Mouse (Mus musculus) intestine, postnatal 0 days (tissue): ENCODE results near the gene Gm6034. TPM values are rescaled to one million over a fixed set of nuclear protein-coding genes. Genes with fewer than 3 reads are reported as not detected.
"Not testable (repeated sequence)": the region's sequence is repeated elsewhere in the genome, so short reads cannot be mapped to it uniquely, and the experiment has no call there.

ENCODE experiments used
- ATAC-seq: fragments of 200-750 bp; cut with Nextera tagmentation; 2 replicates; pipeline ENCODE4 v1.8.0; 2017; ENCODE audit warnings: mild to moderate bottlenecking, moderate TSS enrichment, moderate library complexity
- H3K27ac ChIP-seq: fragments of 300-500 bp; sonication (generic); 2 replicates; pipeline ENCODE4 v1.5.1; 2014; ENCODE audit warnings: mild to moderate bottlenecking, low read depth, low read length, moderate library complexity
- H3K27me3 ChIP-seq: fragments of 300-500 bp; sonication (generic); replicated peaks from 2 replicates; pipeline ENCODE4 v1.6.1; 2014; ENCODE audit warnings: low read length, mixed read lengths; ENCODE audit not compliant: control insufficient read depth, insufficient read depth
- H3K36me3 ChIP-seq: fragments of 300-500 bp; sonication (generic); 2 replicates; pipeline ENCODE4 v1.6.1; 2014; ENCODE audit warnings: mild to moderate bottlenecking, moderate library complexity; ENCODE audit not compliant: control insufficient read depth, insufficient read depth
- H3K4me1 ChIP-seq: fragments of 300-500 bp; sonication (generic); replicated peaks from 2 replicates; pipeline ENCODE4 v1.6.1; 2014; ENCODE audit warnings: antibody characterized with exemption, low read length, mixed read lengths; ENCODE audit not compliant: control insufficient read depth, insufficient read depth
- H3K4me2 ChIP-seq: fragments of 300-500 bp; sonication (generic); replicated peaks from 2 replicates; pipeline ENCODE4 v1.6.1; 2014; ENCODE audit warnings: low read depth, mild to moderate bottlenecking, moderate library complexity
- H3K4me3 ChIP-seq: fragments of 300-500 bp; sonication (generic); 2 replicates; pipeline ENCODE4 v1.5.1; 2014; ENCODE audit warnings: low read depth, low read length
- H3K9ac ChIP-seq: fragments of 300-500 bp; sonication (generic); 2 replicates; pipeline ENCODE4 v1.6.1; 2014; ENCODE audit warnings: mild to moderate bottlenecking, low read depth, low read length
- H3K9me3 ChIP-seq: fragments of 300-500 bp; sonication (generic); 2 replicates; pipeline ENCODE4 v1.6.1; 2016; ENCODE audit warnings: mixed run types; ENCODE audit not compliant: control insufficient read depth
- CTCF ChIP-seq: sonication (generic); IDR thresholded peaks from 2 replicates; pipeline ENCODE4 v1.5.1; 2016; ENCODE audit warnings: low read depth, mild to moderate bottlenecking, control low read depth, antibody characterized with exemption, moderate library complexity
- WGBS: fragments of 180-500 bp; shearing (Covaris S2); extraction: QIAGEN DNeasy Blood & Tissue Kit; methylation state at CpG from one replicate; pipeline ENCODE4 v1.1.7; 2014; 5-methylcytosine and 5-hydroxymethylcytosine counted together
- polyA plus RNA-seq: library from polyadenylated mRNA; unstranded; fragments of >200 nt; fragmentation: Nextera tagmentation; extraction: Ambion mirVana; gene quantifications from 2 replicates; pipeline ENCODE4 v1.2.1, GENCODE M21; 2015

The Gm6034 gene
- polyA plus RNA-seq, 1 experiment from 2014 or later = 3.1 TPM

DNA sequence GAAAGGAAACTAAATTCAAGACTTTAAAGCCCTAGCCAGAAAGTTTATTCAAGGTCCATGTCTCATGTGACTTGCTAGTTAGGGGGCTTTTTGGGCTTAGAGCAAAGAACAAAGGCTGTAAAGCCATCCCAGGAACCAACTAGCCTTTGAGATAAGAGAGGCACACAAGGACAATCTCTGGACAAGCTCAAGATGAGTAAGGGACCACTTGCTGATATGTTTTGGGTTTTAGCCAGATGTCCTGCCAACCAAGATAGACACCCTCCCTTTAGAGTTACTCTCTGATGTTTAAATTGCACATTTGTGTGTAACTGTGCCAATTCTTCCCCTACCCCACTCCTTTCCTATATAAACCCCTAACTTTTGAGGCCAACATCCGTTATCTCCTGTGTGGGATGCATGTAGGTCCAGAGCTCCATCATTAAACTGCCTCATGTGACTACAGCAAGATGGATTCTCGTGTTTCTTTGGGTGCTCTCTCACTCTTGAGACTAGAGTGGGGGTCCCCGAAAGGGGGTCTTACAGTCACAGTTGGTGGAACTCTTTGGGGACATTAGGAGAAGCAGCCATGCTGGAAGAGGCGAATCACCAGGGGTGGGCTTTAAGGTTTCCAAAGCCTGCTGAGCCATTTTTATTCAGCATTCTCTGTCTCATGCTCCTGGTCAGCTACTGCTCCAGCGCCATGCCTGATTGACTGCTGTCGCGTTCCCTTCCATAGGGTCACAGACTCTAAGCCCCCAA lies 13.7 kb upstream of the Gm6034 start:
- Histone ChIP-seq H3K4me1 (no peaks in the 10 kb centered on the region), H3K27me3 (no peaks in the 10 kb centered on the region), H3K9me3 (no peaks in the 10 kb centered on the region), H3K4me2 (no peak overlapping the region), H3K27ac (no peak overlapping the region), H3K9ac (no peak overlapping the region), H3K36me3 (no peaks in the 10 kb centered on the region; the same call in 1 of the 2 replicates), H3K4me3 (no peak overlapping the region)
- ATAC-seq = no peak
- WGBS = 88% methylated on average over 7 of the region's 7 CpGs
- no peak for TF ChIP-seq CTCF

DNA sequence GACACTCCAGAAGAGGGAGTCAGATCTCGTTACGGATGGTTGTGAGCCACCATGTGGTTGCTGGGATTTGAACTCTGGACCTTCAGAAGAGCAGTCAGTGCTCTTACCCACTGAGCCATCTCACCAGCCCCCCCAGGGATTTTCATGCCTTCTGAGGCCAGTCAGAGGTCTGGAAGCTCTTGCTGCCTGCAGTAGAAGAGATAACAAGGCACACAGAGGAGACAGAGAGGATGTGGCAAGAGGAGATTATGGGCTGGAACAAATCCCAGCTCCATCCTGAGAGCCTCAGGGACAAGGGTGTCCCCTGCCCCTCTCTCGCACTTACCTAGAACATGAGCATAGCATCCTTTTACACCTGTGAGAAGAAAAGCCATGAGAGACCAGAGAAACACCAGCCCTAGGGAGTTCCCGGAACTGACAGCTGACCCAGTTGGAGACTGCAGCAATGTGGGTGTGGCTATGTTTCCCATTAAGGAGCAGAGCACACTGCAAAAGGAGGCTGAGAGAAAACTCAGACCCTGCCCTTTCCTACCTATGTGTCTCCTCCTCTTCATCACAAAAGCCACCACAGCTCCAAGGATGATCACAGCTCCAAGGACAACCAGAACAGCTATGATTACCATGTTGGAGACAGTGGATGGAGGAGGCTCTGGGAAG lies 12.6 kb upstream of the Gm6034 start:
- not testable (repeated sequence) for H3K27ac ChIP-seq, H3K4me3 ChIP-seq, ATAC-seq, H3K4me1 ChIP-seq, H3K36me3 ChIP-seq, H3K9ac ChIP-seq, H3K4me2 ChIP-seq, H3K9me3 ChIP-seq, H3K27me3 ChIP-seq
- WGBS = 61% methylated on average over 2 of the region's 4 CpGs

DNA sequence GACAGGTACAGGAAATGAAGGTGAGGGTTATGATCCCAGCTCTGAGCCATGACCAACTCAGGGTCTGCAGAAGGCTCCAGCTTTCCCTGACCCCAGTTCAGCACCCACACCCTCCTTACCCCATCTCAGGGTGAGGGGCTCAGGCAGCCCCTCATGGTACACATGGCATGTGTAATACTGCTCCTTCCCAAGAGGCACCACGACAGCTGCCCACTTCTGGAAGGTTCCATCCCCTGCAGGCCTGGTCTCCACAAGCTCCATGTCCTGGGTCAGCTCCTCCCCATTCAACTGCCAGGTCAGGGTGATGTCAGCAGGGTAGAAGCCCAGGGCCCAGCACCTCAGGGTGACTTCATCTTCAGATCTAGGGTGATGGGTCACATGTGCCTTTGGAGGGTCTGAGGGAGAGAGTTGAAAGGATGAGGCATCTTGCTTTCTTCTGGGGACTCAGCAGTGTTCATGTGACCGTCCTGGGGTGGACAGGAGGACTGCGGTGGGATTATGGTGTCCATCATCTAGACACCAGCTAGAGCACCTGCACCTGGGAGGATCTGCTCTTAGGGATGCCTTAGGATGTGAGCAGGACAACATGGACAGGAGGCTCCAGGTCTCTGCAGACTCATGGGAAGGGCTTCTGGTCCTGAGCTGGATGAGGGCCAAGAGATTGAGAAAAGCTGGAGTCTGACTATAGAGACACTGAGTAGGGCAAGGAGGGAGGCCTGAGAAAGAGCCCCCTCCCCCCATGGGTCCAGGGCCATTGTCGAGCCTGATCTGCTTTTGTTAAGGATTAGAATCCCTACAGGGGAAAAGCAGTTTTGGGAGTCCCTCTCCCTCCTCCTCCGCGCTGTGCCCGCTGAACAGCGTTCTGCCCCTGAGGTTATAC lies 11.8 kb upstream of the Gm6034 start:
- not testable (repeated sequence) for H3K27me3 ChIP-seq, H3K4me1 ChIP-seq, H3K27ac ChIP-seq, H3K9ac ChIP-seq, ATAC-seq, H3K9me3 ChIP-seq, H3K36me3 ChIP-seq
- 64% methylated on average over 8 of the region's 8 CpGs for WGBS
- Histone ChIP-seq H3K4me3 (peak overlapping the region; percentile 59), H3K4me2 (peak overlapping the region; percentile 89)

DNA sequence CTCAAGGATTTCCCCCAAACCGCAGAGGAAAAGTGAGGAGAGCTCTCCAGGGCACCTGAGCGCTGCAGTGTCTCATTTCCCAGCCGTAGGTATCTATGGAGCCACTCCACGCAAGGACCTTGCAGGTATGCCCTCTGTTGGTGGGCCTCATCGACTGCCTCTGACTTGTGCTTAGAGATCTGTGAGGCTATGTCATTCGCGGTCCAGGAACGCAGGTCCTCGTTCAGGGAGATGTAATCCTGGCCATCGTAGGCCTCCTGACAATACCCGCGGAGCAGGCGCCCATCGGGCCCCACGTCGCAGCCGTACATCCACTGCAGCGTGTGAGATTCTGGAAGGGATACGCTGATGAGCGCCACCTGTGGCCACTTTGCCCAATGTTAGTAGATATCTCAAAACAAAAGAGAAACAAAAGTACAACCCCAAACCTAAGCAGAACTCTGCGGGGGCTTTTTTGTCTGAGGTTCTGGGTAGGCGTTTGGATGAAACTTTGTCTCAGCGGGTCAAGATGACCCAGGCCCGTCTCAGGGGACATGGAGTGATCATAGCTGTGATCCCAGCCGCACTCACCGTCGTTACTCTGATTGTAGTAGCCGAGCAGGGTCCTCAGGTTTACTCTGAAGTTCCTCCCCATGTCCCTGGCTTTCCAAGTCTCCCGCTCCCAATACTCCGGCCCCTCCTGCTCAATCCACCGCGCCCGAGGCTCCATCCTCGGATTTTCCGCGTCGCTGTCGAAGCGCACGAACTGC lies 11.0 kb upstream of the Gm6034 start:
- Histone ChIP-seq H3K4me3 (peak overlapping the region; percentile 59), H3K4me2 (peak overlapping the region; percentile 89), H3K27ac (peak overlapping the region; percentile 77), H3K9ac (peak overlapping the region; percentile 46; the same call in 1 of the 2 replicates)
- not testable (repeated sequence) for H3K9me3 ChIP-seq, H3K27me3 ChIP-seq, H3K4me1 ChIP-seq, H3K36me3 ChIP-seq
- peak; percentile 68 for TF ChIP-seq CTCF
- 4% methylated on average over 40 of the region's 40 CpGs for WGBS
- peak; percentile 62 for ATAC-seq

DNA sequence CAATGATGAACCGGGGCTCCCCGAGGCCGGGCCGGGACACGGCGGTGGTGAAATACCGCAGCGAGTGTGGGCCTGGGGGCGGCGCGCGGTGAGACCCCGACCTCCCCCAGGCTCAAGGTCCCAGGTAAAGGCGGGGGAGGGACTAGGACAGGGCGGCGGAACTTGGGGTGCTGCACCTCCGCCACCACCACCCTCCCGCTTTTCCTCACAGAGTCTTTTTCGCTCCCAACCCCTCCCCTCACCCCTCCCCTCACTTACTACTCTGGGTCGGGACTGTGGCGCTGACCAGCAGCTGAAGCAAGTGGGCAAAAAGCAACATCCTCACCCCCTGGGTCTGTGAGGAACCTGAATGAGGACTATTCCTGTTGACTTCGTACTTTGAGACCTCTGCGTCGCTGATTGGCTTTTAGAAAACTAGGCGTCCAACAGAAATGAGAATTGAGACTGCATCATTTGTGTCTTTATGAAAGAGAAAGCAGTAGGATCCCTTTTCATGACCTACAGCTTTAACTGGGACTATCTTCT lies 10.3 kb upstream of the Gm6034 start, which contains the start of gene H2-T23:
H2-T23 (minus strand) TSS at position 505 of the 525 bp plus-strand sequence.
- peak within 1 kb of the TSS; percentile 89 for H3K4me2 ChIP-seq
- H3K36me3 ChIP-seq, H3K27me3 ChIP-seq, H3K4me1 ChIP-seq, H3K9me3 ChIP-seq: not testable (repeated sequence)
- ATAC-seq = peak; percentile 67
- WGBS = 1% methylated on average over 25 of the region's 25 CpGs
- peak within 1 kb of the TSS; percentile 59 for H3K4me3 ChIP-seq
- peak within 1 kb of the TSS; percentile 46 for H3K9ac ChIP-seq
- H3K27ac ChIP-seq = peak within 1 kb of the TSS; percentile 77

DNA sequence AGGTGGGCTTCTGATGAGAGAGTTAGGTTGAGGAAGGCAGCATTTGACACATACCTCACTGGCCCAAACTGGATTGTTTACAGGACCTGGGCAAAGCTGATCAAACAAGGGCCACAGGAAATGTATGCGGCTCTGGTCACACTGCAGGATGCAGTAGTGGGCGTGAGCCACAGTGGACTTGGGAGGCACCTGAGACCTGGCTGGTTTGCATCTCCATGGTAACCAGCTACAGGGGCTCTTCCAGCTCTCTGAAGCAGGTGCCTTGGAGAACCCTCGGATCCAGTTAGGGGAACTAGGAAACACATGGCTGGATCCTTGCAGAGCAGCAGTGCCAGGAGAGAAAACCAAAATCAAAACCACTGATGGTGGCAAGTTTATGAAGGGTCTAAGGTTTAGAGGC lies 8.2 kb upstream of the Gm6034 start:
- H3K9me3 ChIP-seq, H3K4me1 ChIP-seq, H3K4me2 ChIP-seq, H3K27me3 ChIP-seq, H3K4me3 ChIP-seq, ATAC-seq, H3K9ac ChIP-seq, H3K36me3 ChIP-seq, H3K27ac ChIP-seq: not testable (repeated sequence)
- WGBS = 42% methylated on average over 3 of the region's 3 CpGs
